Mouse (Mus musculus) layer of hippocampus, adult 6 months (tissue): ENCODE measurements around the gene Il7r. TPM values are rescaled to one million over a fixed set of nuclear protein-coding genes. Genes with fewer than 3 reads are reported as not detected.

Source experiments
- long read RNA-seq, 2 experiments: library from polyadenylated mRNA; unstranded; transcript quantifications; one replicate each; pipeline ENCODE4 v2.0.0; 2019 to 2020
- polyA plus RNA-seq: library from polyadenylated mRNA; unstranded; fragments of <200 nt; fragmentation: Nextera tagmentation; gene quantifications from 2 replicates; pipeline ENCODE4 v1.2.3, GENCODE M21; 2021

Il7r gene
- 0.09 and 0.18 TPM in 2 replicates for polyA plus RNA-seq
- long read RNA-seq, experiment 1: 0 reads
- long read RNA-seq, experiment 2, partial matches to known transcripts: 0 of 1 reads
- long read RNA-seq, experiment 2, other reads (novel, unspliced or antisense): 1 of 1 reads

DNA sequence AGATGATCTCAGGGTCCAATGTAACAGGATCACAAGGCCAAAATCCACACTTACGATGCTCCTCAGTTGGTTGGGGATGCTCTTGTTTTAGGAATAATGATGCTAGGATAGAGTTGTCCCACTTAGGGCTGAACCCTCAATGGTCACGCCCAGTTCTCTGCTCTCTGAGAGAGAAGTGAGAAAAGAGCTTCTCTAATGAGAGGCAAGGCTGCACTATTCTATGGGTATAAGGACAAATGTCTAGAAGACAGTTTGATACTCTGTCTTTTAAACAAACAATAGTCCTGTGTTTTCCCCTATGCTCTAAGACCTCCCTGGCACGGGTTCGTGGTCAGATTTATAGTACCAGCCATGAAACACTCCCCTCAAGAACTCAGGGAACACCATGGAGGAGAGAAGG lies at the start of gene Il7r:
Gene Il7r (minus strand): TSS at position 101 of the 400 bp plus-strand sequence.

Other genes with a start within 250 kb of the Il7r start
- gene Ugt3a2, start 194.6 kb downstream of the Il7r start, polyA plus RNA-seq: not detected in 2 replicates
- 11.8 and 19.8 TPM in 2 replicates for gene Capsl, start 94.1 kb downstream of the Il7r start, polyA plus RNA-seq
- 1.1 and 2.3 TPM in 2 replicates for gene Spef2, start 218.7 kb upstream of the Il7r start, polyA plus RNA-seq